Mouse (Mus musculus) MEL (cell line): ENCODE results near the gene AC124108.1. TPM values are rescaled to one million over a fixed set of nuclear protein-coding genes. Genes with fewer than 3 reads are reported as not detected.
A peak's percentile ranks its signal among the peaks of the same experiment; 100 is the strongest.

Experiments
- DNase-seq: peaks from one replicate; pipeline ENCODE4 v3.0.0; 2011; ENCODE audit warnings: low read depth, low spot score
- H3K27ac ChIP-seq: 2 replicates; pipeline ENCODE4 v1.5.1; 2012; ENCODE audit warnings: low read depth, mild to moderate bottlenecking, control low read depth, low read length, moderate library complexity; ENCODE audit not compliant: control insufficient read depth
- H3K27me3 ChIP-seq, 2 experiments: fragments of 150-350 bp in 1 of 2; sonication (generic) in 1 of 2; 2 replicates each; pipeline ENCODE4 v1.6.1; 2012; ENCODE audit warnings: low read length in 2 of 2, mild to moderate bottlenecking in 2 of 2, improper control_type of control experiment in 1 of 2, moderate library complexity in 1 of 2; ENCODE audit not compliant: insufficient read depth in 2 of 2, control insufficient read depth in 1 of 2
- H3K36me3 ChIP-seq, 2 experiments: 2 replicates each; pipeline ENCODE4 v1.6.1; 2012 to 2014; ENCODE audit warnings: low read length in 2 of 2, improper control_type of control experiment in 1 of 2, inconsistent platforms in 1 of 2, mild to moderate bottlenecking in 1 of 2; ENCODE audit not compliant: insufficient read depth in 2 of 2, control insufficient read depth in 1 of 2
- H3K4me1 ChIP-seq, 2 experiments: fragments of 150-350 bp in 1 of 2; sonication (generic) in 1 of 2; 2 replicates each; pipeline ENCODE4 v1.6.1; 2012; ENCODE audit warnings: low read length in 2 of 2, improper control_type of control experiment in 1 of 2, mild to moderate bottlenecking in 1 of 2; ENCODE audit not compliant: insufficient read depth in 2 of 2, control insufficient read depth in 1 of 2
- H3K4me3 ChIP-seq, 2 experiments: fragments of 150-350 bp in 1 of 2; sonication (generic) in 1 of 2; 2 replicates each; pipeline ENCODE4 v1.5.1; 2012; ENCODE audit warnings: low read depth in 2 of 2, low read length in 2 of 2, mild to moderate bottlenecking in 2 of 2, moderate library complexity in 2 of 2, control low read depth in 1 of 2, improper control_type of control experiment in 1 of 2; ENCODE audit not compliant: control insufficient read depth in 1 of 2, insufficient read depth in 1 of 2
- H3K79me2 ChIP-seq: 2 replicates; pipeline ENCODE4 v1.6.1; 2012; ENCODE audit warnings: mild to moderate bottlenecking, low read length, moderate library complexity; ENCODE audit not compliant: control insufficient read depth, poor library complexity, insufficient read depth
- H3K9ac ChIP-seq: 2 replicates; pipeline ENCODE4 v1.6.1; 2012; ENCODE audit warnings: low read depth, mild to moderate bottlenecking, control low read depth, low read length, moderate library complexity; ENCODE audit not compliant: control insufficient read depth, poor library complexity, severe bottlenecking
- H3K9me3 ChIP-seq: fragments of 150-350 bp; sonication (generic); replicated peaks from 2 replicates; pipeline ENCODE4 v1.6.1; 2012; ENCODE audit warnings: mild to moderate bottlenecking, low read length, improper control_type of control experiment, moderate library complexity; ENCODE audit not compliant: insufficient read depth
- BHLHE40 ChIP-seq: IDR thresholded peaks from 2 replicates; pipeline ENCODE4 v1.6.1; 2012; ENCODE audit warnings: low read depth, mild to moderate bottlenecking, inconsistent platforms, low read length, improper control_type of control experiment, borderline replicate concordance
- CHD1 ChIP-seq: IDR thresholded peaks from 2 replicates; pipeline ENCODE4 v1.6.1; 2012; ENCODE audit warnings: low read depth, mild to moderate bottlenecking, inconsistent platforms, low read length, improper control_type of control experiment
- E2F4 ChIP-seq: IDR thresholded peaks from 2 replicates; pipeline ENCODE4 v1.6.1; 2011; ENCODE audit warnings: low read depth, low read length, improper control_type of control experiment, borderline replicate concordance
- ELF1 ChIP-seq: IDR thresholded peaks from 2 replicates; pipeline ENCODE4 v1.6.1; 2014; ENCODE audit warnings: low read depth, mild to moderate bottlenecking, inconsistent platforms, low read length, improper control_type of control experiment, moderate library complexity
- EP300 ChIP-seq, 2 experiments: IDR thresholded peaks; 2 replicates each; pipeline ENCODE4 v1.6.1; 2011; ENCODE audit warnings: improper control_type of control experiment in 2 of 2, low read length in 2 of 2, low read depth in 1 of 2, mild to moderate bottlenecking in 1 of 2
- GABPA ChIP-seq: IDR thresholded peaks from 2 replicates; pipeline ENCODE4 v1.6.1; 2012; ENCODE audit warnings: low read depth, mild to moderate bottlenecking, inconsistent platforms, low read length, improper control_type of control experiment, moderate library complexity
- GATA1 ChIP-seq: IDR thresholded peaks from 2 replicates; pipeline ENCODE4 v1.6.1; 2011; ENCODE audit warnings: low read depth, low read length, improper control_type of control experiment
- MAX ChIP-seq: IDR thresholded peaks from 2 replicates; pipeline ENCODE4 v1.6.1; 2011; ENCODE audit warnings: low read length, improper control_type of control experiment
- MXI1 ChIP-seq: IDR thresholded peaks from 2 replicates; pipeline ENCODE4 v1.6.1; 2011; ENCODE audit warnings: mild to moderate bottlenecking, low read depth, low read length, improper control_type of control experiment
- MYC ChIP-seq: IDR thresholded peaks from 2 replicates; pipeline ENCODE4 v1.6.1; 2011; ENCODE audit warnings: low read depth, mild to moderate bottlenecking, low read length, improper control_type of control experiment, moderate library complexity
- NRF1 ChIP-seq: IDR thresholded peaks from 2 replicates; pipeline ENCODE4 v1.6.1; 2014; ENCODE audit warnings: low read depth, mild to moderate bottlenecking, inconsistent platforms, low read length, improper control_type of control experiment, moderate library complexity; ENCODE audit not compliant: poor library complexity, insufficient read depth, severe bottlenecking
- POLR2A ChIP-seq, 2 experiments: IDR thresholded peaks; 2 replicates each; pipeline ENCODE4 v1.6.1; 2011 to 2012; ENCODE audit warnings: low read length in 2 of 2, mild to moderate bottlenecking in 2 of 2, control low read depth in 1 of 2, improper control_type of control experiment in 1 of 2, low read depth in 1 of 2, moderate library complexity in 1 of 2; ENCODE audit not compliant: control insufficient read depth in 1 of 2, insufficient read depth in 1 of 2, poor library complexity in 1 of 2
- POLR2AphosphoS5 ChIP-seq: IDR thresholded peaks from 2 replicates; pipeline ENCODE4 v1.6.1; 2012; ENCODE audit warnings: low read depth, borderline replicate concordance, mild to moderate bottlenecking, inconsistent platforms, low read length, moderate library complexity, mixed read lengths
- RAD21 ChIP-seq: IDR thresholded peaks from 2 replicates; pipeline ENCODE4 v1.6.1; 2011; ENCODE audit warnings: mild to moderate bottlenecking, low read depth, low read length, improper control_type of control experiment
- SIN3A ChIP-seq: IDR thresholded peaks from 2 replicates; pipeline ENCODE4 v1.6.1; 2012; ENCODE audit warnings: low read length, improper control_type of control experiment, inconsistent platforms
- SMC3 ChIP-seq: IDR thresholded peaks from 2 replicates; pipeline ENCODE4 v1.6.1; 2011; ENCODE audit warnings: low read depth, low read length, improper control_type of control experiment
- TAL1 ChIP-seq: IDR thresholded peaks from 2 replicates; pipeline ENCODE4 v1.6.1; 2012; ENCODE audit warnings: mild to moderate bottlenecking, inconsistent platforms, low read length, moderate library complexity, mixed read lengths
- TBP ChIP-seq: IDR thresholded peaks from 2 replicates; pipeline ENCODE4 v1.8.0; 2011; ENCODE audit warnings: low read depth, low read length, improper control_type of control experiment
- UBTF ChIP-seq: IDR thresholded peaks from 2 replicates; pipeline ENCODE4 v1.6.1; 2012; ENCODE audit warnings: low read depth, mild to moderate bottlenecking, inconsistent platforms, low read length, improper control_type of control experiment, moderate library complexity, borderline replicate concordance; ENCODE audit not compliant: insufficient read depth
- USF1 ChIP-seq: IDR thresholded peaks from 2 replicates; pipeline ENCODE4 v1.6.1; 2014; ENCODE audit warnings: low read depth, mild to moderate bottlenecking, inconsistent platforms, low read length, improper control_type of control experiment, moderate library complexity
- ZKSCAN1 ChIP-seq: IDR thresholded peaks from 2 replicates; pipeline ENCODE4 v1.6.1; 2012; ENCODE audit warnings: low read depth, mild to moderate bottlenecking, inconsistent platforms, low read length, improper control_type of control experiment, moderate library complexity
- polyA plus RNA-seq, 2 experiments: library from polyadenylated mRNA; stranded (reverse) in 1 of 2; unstranded in 1 of 2; fragments of >175 nt in 1 of 2; fragments of >200 nt in 1 of 2; gene quantifications; 2 replicates each; pipeline versions ENCODE4 v1.2.1 to v1.2.4; 2012; ENCODE audit warnings: low replicate concordance in 2 of 2, low read depth in 1 of 2; ENCODE audit not compliant: insufficient read length in 2 of 2, insufficient read depth in 1 of 2, missing spikeins in 1 of 2
- total RNA-seq: library from RNA; depleted of rRNA; stranded (reverse); fragments of 300-350 nt; gene quantifications from 2 replicates; pipeline ENCODE4 v1.2.3, GENCODE M21; 2012

Gene AC124108.1
- total and polyA plus RNA-seq, 3 experiments: not detected

- Histone ChIP-seq H3K36me3 (no peaks in the 10 kb centered on the region), H3K27ac (no peak overlapping the region), H3K27me3 (peaks cover 0 to 4% of the 10 kb centered on the region in 2 experiments; a peak in 3 of 4 replicates), H3K79me2 (no peaks in the 10 kb centered on the region), H3K4me1 (no peaks in the 10 kb centered on the region), H3K4me3 (no peak overlapping the region), H3K9ac (no peak overlapping the region), H3K9me3 (no peaks in the 10 kb centered on the region)
- no peak for TF ChIP-seq SIN3A
- TF ChIP-seq RAD21: no peak
- no peak for TF ChIP-seq TAL1
- TF ChIP-seq MXI1: no peak
- TF ChIP-seq TBP: no peak
- TF ChIP-seq EP300 (IDR thresholded peaks at IDR 0.05; ENCODE audit: low read depth in 1 of 2, low read length in 2 of 2): no peak
- TF ChIP-seq GATA1: no peak
- TF ChIP-seq NRF1: no peak
- no peak for TF ChIP-seq ELF1
- TF ChIP-seq SMC3: no peak
- no peak for TF ChIP-seq MAX
- no peak for TF ChIP-seq E2F4
- TF ChIP-seq MYC: no peak
- no peak for TF ChIP-seq ZKSCAN1
- no peak for TF ChIP-seq BHLHE40
- no peak for TF ChIP-seq GABPA
- no peak for TF ChIP-seq UBTF
- no peak for TF ChIP-seq POLR2AphosphoS5
- no peak for TF ChIP-seq CHD1
- DNase-seq: peak; percentile 12
These were observed 2.7 kb upstream of the AC124108.1 start for GRCm38 (mm10) chr1:132188442-132189066.

GRCm38 (mm10) chr1:132189231-132189630 is 2.0 kb upstream of the AC124108.1 start:
- no peak overlapping the region for H3K27ac ChIP-seq

More at GRCm38 (mm10) chr1:132189231-132189630, 2.0 kb upstream of the AC124108.1 start:
- no peaks in the 10 kb centered on the region for H3K9me3 ChIP-seq
- no peaks in the 10 kb centered on the region for H3K4me1 ChIP-seq
- no peak for DNase-seq
- H3K27me3 ChIP-seq: peaks cover 0 to 4% of the 10 kb centered on the region in 2 experiments; a peak in 3 of 4 replicates
- H3K4me3 ChIP-seq: no peak overlapping the region
- no peaks in the 10 kb centered on the region for H3K79me2 ChIP-seq
- no peak overlapping the region for H3K9ac ChIP-seq
- TF ChIP-seq BHLHE40: no peak
- no peak for TF ChIP-seq MYC
- no peak for TF ChIP-seq POLR2A (IDR thresholded peaks at IDR 0.05; ENCODE audit: control insufficient read depth in 1 of 2, insufficient read depth in 1 of 2, low read depth in 1 of 2, low read length in 2 of 2, poor library complexity in 1 of 2)
- TF ChIP-seq EP300 (IDR thresholded peaks at IDR 0.05; ENCODE audit: low read depth in 1 of 2, low read length in 2 of 2): no peak
- TF ChIP-seq USF1: no peak
- no peaks in the 10 kb centered on the region for H3K36me3 ChIP-seq
